Mouse (Mus musculus): ENCODE measurements at regions not wholly inside any gene's neighbourhood (a gene's known extent, or its start where the extent isn't known, plus 50 kb on each side); places are given as distances from the start of the nearest gene placed in this dataset.

DNA sequence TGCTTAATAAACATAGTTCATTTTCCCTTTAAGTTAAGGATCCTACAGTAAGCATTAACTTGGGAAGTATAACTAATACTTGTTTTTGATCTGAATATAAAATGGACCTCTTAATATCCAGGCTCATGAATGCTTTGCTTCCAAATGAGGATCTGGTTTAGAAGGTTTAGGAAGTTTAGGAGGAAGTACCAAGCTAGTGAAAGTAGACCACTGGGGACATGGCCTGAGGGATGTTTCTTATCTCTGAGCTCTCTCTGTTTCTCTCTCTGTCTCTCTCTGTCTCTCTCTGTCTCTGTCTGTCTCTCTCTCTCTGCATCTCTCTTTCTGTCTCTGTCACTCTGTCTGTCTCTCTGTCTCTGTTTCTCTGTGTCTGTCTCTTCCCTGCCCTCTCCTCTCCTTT lies 360.9 kb downstream of the Kctd12 start:
- no peak for DNase-seq (ENCODE audit: low spot score)

DNA sequence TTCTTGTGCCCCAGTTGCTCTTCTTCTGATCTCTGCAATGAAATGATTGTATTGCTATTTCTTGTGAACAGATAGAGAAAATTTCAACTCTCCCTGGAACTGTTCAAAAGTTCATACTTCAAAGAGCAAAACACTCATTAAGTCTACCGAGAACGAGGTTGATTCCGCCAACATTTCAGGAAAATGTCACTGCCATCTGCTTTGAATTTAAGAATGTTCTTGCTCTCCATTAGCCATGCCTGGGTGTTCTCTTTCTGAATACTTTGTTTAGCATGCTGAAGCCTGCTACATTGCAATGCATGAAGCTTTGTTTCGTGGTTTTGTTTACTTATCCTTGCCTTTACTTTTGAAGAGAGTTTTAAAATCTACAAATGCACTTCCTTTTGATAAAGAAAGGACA lies 363.4 kb downstream of the Kctd12 start:
- peak; percentile 9 for DNase-seq (ENCODE audit: low spot score)

DNA sequence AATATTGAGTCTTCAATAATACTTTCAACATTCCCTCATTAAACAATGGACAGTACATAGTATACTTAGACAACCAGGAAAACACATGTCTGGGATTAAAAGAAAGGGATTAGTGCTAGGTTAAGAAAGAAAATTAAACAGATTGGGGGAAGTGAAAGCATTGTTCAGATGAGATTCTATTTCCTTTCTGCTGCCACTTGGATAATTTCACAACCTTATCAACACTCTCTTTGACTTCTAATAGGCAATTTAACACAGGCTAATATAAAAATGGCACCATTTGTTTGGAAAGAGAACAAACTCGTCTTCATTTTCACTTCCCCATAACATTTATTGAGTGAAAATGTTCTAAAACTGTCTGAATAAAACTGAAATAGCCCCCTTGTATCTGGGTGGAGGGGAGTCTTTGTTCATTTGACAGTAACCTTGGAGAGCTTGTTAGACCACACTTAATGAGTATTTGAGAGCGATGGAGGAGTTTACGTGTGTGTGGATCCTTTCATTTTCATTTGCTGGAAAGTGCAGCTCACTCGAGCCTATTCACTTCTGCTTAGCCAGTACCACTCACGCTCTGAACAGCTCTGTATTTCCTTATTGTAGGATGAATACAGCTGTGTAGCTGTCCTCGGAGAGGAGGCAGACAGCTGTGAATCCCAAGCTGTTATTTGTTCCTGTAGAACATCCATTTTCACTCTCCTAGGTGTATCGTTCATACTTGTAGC lies 366.7 kb downstream of the Kctd12 start:
- DNase-seq (ENCODE audit: low spot score) = no peak

DNA sequence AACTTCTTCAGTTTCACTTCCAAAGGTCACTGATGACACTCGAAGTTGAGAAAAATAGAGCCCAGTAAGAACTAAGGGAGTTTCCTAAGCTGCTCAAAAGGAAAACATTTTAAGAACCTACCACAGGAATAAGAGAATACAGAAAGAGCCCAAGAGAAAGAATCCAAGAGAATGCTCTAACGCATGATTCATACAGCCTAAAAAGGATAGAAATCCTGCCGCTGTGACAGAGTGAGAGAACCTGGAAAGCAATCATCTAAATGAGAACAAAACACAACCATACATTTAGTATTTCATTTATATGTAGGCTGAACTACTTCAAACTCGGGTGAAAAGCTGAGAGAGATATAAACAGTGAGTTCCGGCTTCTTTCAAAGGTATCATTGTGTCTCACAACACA lies 376.4 kb downstream of the Kctd12 start:
- no peak for DNase-seq (ENCODE audit: low spot score)

DNA sequence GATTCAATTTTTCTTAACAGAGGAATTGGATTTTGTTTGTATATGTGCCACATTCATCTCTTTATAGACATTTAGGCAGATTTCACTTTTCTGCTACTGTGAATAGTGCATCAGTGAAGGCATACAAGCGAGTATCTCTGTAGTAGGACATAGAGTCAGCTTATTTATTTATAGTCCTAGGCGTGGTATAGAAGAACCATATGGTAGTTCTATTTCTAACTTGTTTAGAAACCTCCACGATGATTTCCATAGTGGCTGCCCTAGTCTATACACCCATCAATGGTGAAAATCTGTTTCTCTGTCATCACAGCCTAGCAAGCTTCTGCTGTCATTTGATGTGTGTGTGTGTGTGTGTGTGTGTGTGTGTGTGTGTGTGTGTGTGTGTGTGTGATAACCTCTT lies 387.6 kb downstream of the Kctd12 start:
- no peak for DNase-seq (ENCODE audit: low spot score)

DNA sequence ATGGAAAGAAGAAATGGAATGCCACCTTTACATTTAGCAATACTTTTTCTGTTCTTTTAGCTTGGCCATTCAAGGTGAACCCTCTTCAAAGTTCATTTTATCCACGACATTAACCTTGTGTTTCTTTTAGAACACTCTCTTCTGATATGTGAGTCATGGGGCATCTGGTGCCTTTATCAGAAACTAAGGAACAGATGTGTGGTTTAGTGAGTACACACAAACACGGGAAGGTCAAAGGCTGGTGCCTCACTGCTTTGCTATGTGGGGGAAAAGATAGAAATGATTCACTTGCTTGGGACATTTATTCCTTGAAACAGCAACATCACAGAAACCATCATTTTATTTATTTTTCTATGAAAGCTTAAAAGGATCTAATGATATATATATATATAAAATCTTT lies 428.7 kb downstream of the Kctd12 start:
- no peak for DNase-seq (ENCODE audit: low spot score)

DNA sequence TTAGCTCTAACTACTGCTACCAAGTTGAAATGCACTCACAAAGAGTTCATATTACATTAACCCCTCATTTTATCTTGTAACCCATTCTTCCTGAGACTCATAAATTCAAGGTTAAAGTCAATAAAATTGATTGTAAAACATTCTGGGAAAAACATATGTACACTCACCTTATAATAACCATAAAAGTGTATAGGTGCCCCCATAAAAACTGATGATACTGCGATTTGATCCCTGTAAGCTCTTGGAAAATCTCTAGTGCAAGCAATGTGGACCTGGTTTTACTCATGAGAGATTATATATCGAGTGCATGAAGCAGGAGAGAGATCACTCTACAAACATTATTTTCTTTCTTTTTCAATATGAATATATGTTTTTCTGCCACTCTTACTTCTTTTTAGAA lies 429.8 kb downstream of the Kctd12 start:
- no peak for DNase-seq (ENCODE audit: low spot score)

DNA sequence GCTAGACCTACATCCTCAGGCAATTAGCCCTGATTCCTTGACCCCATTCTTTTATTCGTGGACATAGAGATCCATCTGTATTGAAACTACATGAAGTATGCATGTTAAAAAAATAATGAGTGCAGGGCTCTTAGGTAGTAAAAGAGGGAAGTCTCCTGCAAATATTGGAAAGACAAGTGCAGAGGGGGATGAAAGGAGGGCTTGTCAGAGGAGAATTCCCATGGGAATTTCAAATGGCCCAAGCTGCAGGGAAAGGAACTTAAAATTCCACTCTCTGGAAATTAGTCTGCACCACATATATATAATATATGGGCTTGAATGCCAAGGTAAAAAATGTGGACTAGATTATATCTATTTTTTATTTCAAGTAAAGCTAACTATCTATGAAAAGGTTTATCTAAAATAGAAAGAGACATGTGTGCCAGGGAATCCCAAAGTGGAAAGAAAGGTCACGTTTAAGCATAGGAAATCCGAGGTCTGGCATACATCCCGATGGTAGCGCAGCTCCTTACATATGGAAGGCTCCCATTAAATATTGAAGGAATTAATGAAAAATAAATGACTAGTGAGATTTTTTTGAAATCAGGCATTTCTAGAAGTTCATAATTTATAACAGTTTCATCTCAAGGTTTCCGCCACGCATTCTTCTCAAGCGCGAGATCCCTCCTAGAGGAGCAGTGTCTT lies 457.4 kb downstream of the Kctd12 start:
- DNase-seq (ENCODE audit: low spot score) = no peak

DNA sequence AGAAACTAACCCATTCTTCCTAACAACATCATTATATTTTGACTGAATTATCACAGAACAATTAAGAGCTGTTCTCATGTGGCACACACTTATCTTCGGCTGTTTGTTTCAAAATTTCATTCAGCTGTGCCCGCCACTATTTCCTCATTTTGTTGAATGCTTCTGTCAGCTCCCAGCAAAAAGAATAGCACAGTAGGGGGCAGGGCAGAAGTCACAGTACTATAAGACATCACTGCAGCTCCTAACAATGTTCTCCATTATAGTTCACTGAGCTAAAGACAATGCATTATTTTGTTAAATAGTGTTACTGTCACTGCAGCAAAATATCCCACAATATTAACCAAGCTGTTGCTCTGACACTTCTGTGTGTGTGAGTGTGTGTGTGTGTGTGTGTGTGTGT lies 465.7 kb downstream of the Kctd12 start:
- DNase-seq (ENCODE audit: low spot score) = no peak

DNA sequence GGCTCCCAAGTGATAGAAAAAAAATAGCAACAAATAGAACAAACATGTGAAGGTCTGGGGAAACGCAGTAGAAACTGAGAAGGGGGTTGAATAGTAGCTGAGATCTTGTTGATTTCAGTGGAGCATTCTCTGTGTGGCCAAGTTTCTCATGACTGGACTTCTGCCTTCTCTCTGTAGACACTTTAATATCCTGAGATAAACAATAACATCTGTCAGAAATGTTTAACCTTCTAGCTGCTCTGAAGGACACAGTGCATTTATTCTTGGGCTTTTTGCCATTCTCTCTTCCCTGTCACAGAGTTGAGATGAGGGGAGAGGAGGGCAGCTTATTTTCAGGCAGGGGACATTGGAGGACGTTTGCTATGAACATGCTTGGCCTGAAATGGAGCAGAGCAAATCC lies 467.9 kb downstream of the Kctd12 start:
- DNase-seq (ENCODE audit: low spot score) = no peak

DNA sequence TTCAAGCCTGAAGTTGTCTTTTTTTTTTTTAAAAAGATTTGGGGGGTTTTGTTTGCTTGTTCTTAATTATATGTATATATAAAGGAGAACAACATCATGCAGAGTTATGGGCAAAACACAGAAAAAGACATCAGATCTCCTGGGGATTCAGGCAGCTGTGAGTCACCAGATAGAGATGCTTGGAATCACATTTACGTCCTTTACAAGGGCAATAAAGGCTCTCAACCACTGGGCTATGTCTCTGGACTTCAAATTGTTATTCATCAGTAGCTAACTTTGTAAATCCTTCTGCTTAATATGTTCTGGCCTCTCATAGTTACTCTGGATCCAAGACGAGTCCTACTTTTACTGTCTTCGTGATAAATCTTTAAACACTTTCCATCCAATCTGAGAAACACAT lies 469.8 kb downstream of the Kctd12 start:
- DNase-seq (ENCODE audit: low spot score) = no peak

DNA sequence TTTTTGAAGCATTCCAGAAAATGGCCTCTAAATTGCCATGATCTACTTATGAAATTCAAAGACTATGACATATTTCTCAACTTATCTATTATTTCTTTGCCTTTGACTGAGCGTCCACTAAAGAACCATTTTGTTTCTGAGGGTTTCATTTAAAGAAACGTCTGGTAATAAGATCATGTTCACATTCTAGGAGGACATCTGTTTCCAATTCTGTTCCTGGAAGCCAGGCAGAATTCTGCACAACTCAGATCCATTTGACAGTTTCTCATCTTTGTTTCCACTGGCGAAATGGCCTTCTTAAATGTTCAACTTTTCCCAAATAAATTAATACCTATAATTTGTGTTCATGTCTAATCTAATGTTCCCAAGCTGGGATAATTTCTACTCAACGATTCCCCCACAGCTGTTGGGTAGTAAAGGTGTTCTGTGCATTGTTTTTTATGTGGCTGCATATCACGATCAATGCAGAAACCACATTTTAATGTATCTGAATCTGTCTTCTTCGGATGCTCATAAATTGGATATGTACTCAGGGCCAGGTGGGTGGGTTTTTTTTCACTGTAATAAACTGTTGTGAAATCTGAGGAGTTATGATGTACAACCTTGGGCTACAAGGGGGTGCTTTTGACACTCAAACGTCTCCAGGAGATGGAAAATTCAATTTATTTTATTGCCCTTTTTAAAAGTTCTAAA lies 470.6 kb downstream of the Kctd12 start:
- DNase-seq (ENCODE audit: low spot score) = no peak

DNA sequence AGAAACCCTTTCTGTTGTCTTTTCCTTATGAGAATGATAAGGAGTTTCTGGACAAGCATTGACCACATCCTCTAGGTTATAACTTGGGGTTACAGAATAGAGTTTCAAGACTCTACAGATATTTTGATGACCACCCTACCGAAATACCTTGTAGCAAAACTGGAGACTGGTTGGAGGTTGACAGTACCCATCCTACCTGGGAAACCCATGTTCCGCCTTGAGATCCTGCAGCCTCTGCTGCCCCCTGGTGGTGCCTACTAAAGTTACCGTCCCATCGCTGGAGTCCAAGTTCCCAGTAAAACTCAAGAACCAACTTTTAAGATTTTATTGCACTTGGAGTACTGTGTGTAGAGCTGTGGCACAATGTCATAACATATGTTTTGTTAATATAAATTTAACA lies 472.1 kb downstream of the Kctd12 start:
- DNase-seq (ENCODE audit: low spot score) = peak; percentile 53

DNA sequence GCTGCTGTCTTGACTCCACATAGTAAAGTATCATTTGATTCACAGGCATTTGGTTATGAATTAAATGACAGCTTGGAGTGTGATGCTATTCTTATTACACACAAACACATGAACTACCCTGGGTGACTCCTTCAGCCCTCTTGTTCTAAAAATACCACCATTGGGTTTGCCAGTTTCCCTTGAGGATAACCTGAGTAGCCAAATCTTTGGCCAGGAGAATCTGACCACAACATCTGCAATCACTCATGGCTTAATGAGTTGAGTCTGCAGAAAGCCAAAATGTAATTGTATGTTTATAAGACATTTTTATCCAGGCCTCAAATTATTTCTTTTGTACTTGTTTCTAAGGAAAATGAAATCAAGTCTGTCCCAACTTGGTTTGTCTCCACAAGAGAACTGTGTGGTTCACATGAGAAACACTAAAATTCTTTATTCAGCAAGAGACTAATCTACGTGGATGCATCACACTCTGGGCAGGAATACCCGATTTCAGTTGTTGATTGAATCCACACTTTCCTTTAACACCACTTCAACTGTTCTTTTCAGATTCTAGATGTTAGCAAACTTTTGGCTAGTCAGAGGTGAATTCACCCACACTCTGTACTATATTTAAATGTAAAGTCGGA lies 476.6 kb downstream of the Kctd12 start:
- DNase-seq (ENCODE audit: low spot score) = no peak

DNA sequence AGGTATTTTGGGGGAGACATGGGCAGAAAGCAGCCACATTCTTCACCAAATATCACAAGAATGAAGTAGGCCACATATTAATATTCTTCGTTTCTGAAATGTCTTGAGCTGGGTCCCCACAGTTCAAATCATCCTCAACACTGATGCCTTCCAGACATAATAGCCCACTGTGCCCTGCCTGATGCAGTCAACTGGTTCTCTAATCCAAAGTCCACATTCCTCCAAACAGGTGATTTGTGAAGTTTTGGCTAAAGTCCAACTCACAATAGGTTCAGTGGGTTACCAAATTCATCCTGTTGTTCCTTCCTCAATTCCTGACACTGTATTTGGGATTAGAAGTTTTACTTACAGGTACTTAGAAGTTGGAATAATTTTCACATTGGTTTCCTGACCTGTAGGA lies 485.3 kb downstream of the Kctd12 start:
- no peak for DNase-seq (ENCODE audit: low spot score)

DNA sequence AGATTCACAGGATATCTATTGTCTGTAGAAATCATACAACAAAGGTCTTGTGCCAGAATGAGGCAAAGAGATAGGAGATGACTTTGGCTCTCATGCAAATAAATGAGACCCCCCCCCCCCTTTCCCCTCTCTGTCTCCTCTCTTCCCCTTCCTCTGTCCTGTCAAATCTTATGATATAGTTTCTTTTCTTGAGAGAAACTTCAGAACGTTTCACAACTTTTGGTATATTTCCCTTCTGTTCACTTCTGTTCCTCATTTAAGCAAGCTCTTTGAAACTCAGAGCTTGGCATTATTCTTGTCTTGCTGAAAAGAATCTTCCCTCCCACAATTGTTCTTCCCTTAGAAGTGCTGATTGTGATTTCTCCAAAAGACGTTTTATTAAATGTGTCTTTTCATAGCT lies 490.1 kb downstream of the Kctd12 start:
- DNase-seq (ENCODE audit: low spot score) = no peak

DNA sequence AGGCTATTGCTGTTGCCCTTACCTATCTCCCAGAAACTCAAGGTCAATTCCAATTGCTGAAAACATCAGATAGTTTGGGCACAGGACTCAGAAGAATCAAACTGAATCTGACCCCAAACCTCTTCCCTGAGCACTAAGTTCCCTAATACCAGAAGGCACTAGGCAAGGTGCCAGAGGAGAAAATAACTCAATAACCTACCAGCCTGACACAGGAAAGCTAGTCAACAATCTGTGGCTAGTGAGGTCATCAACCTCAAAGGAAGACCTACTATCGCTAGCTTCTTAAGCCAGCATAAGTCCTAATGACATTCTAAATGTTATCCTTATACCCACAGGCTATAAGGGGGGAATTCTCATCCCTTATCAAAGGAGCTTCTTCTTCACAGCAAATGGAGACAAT lies 491.2 kb downstream of the Kctd12 start:
- no peak for DNase-seq (ENCODE audit: low spot score)

DNA sequence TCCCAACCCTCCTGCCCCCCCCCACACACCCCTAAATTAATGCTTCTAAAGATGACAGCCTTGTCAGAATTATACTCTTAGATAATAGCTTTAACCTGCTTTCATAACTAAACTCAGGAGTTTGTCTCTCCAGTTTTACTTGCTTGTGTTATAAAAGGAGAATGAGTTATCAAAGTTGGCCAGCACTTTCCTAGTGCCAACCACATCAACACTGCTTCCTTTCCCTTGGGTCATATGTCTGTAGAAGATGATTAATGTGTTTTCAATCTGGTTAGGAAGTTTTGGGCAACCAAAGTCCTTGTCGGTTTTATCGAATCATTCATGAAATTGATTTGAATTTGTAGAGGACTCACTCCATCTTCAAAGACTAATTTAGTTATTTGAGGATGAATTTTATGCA lies 505.3 kb downstream of the Kctd12 start:
- DNase-seq (ENCODE audit: low spot score) = no peak

DNA sequence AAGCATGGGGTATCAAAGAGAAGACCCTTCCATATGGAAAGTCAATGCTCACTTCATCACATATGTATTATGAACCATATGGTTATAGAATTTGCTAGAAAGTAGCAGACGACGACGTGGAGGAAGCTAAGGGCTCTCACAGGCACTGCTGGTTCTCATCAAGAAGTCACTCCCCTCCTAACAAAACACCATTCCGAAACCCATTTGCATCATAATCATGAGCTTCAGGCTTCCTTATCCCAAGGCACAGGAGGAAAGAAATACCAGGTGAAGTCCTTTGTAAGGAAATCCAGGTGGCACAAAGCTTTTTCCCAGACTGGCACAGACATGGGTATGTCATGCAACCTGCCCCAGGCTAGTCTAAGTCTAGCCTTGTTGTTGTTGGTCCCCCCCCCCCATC lies 513.1 kb downstream of the Kctd12 start:
- no peak for DNase-seq (ENCODE audit: low spot score)

DNA sequence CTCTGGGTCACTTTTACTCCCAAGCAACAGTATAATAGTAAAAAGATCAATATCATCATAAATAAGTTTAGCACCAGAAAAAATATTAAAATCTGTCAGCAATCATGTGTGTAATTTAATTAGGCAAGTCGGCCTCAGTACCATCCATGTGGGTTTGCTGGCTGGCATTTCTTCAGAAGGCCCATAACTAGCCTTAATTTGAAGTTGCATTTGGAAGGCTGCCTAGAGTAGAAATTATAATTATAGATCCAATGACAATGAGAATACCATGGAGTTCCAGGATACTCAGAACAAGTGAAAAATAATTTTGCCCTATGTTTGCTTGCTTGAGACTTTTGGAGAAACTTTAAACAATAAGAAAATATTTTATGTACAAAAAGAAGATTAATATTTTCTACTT lies 521.4 kb downstream of the Kctd12 start:
- DNase-seq (ENCODE audit: low spot score) = peak; percentile 13

DNA sequence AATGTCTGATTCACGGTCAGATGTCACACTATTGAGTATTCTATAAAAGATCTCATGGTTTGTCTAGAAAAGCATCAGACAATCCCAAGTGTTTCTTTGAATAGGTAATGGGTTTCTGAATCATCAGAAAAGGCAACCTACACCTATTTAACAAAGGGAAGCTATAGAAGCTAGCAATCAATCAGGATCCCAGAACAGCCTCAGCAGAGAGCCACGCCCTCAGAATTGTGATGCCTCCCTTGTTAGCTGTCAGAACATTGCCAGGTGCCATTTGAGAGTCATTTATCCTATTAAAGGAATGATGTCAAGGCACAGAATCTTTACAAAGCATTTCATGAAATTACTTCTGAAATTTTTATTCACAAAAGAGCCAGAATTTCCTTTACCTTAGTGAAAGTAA lies 542.7 kb downstream of the Kctd12 start:
- DNase-seq (ENCODE audit: low spot score) = no peak

DNA sequence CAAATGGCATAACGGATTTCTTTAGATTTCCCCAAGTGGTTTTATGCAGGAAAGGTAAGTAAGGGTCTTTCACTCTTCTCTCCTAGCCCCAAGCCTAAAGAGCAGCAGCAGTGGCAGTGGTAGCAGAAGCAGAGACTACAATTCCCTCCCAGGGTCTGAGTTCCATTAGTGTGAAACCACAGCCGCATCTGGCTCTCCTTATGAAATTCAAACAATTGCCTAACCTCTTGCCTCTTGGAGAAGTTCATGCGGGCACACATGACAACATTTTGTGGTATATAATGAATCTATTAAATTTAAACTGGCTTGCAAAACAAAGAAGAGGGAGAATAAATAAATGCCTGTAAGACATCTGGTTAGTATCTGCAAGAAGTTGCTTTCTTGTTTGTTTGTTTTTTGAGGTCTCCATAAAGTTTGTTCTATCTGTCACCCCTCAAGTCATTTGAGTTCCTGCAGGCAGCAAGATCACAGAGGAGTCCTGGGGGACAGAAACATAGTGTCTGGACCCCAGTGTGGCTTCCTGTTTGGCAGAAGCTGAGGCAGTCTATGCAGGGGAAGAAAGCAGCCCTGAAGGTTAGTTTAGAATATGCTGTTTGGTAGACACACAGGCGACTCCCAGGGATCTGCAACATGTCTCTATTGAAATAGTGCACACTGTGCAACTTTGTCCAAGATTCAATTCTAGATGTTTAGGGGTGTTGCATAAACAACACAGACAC lies 578.9 kb downstream of the Kctd12 start:
- no peak for DNase-seq (ENCODE audit: low spot score)

Data from layer of hippocampus, adult 11-12 months (tissue).